Mouse (Mus musculus): Measurements from ENCODE around the gene Cfl1.

Cfl1 gene

DNA sequence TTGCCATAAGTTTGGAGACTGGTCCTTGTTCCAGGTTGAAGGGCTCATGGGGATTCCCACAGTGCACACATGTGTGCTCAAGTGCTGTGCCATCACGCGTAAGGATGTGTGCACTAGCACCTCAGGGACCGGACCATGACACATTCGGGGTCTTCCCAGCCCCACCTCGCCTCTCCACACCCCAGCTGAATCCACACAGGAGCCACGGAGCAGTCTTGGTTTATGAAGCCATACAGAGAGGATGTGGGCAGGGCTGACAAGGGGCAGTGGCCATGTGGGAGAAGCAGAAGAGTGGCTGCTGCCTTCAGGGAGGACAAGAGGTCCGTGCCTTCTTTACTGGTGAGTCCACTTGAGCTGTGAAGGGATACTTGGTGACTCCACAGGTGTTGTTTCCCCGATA, 25.2 kb upstream of the Cfl1 start:
- no peak for DNase-seq (ENCODE audit: low read depth, low spot score)

DNA sequence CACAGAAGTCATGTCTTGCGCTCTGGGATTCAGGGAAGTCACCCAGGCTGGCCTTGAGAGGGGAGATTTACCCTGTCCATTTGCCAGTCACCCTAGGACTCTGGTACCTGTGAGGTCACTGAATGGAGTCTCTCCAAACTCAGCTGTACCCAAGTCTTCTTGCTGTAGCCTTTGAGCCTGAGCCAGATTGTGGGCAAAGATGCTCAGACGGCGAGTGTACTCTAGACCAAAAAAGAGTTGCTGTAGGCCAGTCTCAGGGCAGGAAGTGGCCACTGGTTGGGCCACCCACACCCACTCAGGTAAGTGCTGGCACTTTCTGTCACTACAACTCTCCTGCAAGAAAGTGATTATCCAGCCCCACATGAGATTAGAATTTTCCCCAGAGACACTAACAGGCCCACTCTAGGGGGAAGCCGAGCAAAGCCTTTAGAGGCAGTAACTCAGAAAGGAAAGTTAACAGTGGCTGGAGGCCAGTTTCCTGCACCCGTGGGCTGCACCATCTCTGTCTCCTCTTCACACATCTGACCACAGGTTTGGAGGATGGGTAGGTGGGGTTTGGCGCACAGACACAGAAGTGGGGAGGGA, 23.2 kb upstream of the Cfl1 start:
- no peak for DNase-seq (ENCODE audit: low read depth, low spot score)

DNA sequence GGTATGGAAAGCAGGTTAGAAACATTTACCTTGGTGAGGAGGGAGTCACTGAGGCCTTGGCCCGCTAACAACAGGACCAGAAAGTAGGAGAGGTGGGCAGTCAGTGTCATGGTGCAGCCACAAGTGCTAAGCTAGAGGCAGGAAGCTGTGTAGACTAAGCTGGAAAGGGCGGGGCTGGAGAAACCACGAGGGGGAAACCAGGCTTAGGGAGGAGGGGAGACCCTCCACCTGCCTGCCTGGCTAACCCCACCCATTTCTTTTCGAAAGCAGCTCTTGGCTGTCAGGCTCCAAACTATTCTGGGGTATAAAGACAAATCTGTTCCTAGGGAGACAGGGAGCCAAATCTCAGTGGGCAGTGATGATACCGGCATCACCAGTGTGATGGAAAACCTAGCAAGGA, 21.9 kb upstream of the Cfl1 start, which contains the start of gene Ctsw:
Gene Ctsw (minus strand): TSS at position 134 of the 400 bp plus-strand sequence.
- DNase-seq (ENCODE audit: low read depth, low spot score) = no peak

DNA sequence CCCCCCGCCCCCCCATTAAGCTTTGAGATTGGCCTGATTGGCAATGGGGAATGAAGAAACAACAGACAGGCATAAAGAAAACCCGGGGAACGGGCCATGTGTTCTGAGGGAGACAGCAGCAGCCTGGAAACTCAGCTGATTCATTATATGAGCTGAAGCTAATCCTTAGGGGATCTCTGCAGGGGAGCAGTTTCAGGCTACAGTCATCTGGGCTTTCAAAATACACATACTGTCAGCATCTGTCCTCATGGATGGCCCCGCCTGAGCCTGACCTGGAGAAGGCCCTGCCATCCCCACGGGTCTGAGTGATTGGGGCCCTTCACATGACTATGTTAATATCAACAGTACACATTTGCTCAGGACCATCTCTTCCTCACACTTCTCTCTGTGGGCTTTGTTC, 18.4 kb upstream of the Cfl1 start:
- DNase-seq (ENCODE audit: low read depth, low spot score) = no peak

DNA sequence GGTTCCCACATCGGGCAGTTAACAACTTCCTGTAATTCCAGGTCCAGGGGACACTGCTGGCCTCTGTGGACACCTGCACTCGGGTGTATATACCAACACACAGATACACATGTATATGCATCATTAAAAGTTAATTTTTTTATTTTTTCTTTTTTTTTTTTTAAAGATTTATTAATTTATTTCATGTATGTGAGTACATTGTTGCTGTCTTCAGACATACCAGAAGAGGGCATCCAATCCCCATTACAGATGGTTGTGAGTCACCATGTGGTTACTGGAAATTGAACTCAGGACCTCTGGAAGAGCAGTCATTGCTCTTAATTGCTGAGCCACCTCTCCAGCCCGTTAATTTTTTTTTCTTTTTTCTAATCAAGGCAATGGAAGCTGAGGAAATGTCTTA, 17.4 kb upstream of the Cfl1 start:
- no peak for DNase-seq (ENCODE audit: low read depth, low spot score)

DNA sequence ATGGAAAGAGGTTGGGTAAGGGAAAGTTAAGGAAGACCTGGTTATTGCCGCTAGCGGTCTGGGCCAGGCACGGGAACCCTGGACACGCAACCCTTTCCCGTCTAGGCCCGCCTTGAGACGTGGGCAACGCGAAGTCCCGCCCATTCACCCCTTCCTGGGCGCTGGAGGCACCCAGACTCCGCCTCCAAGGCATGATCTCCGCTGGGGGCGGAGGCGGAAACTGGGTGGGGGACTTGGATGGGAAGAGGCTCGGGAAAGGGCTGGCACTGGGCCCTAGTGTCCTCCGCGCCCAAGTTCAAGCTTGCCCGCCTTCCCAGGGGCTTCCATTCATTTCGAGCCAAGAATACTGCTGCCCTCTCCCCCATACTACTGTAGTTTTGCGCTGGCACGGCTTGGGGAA, 16.5 kb upstream of the Cfl1 start, which contains the start of gene Efemp2:
Gene Efemp2 (plus strand): TSS at position 235 of the 400 bp plus-strand sequence.
- DNase-seq (ENCODE audit: low read depth, low spot score) = no peak

DNA sequence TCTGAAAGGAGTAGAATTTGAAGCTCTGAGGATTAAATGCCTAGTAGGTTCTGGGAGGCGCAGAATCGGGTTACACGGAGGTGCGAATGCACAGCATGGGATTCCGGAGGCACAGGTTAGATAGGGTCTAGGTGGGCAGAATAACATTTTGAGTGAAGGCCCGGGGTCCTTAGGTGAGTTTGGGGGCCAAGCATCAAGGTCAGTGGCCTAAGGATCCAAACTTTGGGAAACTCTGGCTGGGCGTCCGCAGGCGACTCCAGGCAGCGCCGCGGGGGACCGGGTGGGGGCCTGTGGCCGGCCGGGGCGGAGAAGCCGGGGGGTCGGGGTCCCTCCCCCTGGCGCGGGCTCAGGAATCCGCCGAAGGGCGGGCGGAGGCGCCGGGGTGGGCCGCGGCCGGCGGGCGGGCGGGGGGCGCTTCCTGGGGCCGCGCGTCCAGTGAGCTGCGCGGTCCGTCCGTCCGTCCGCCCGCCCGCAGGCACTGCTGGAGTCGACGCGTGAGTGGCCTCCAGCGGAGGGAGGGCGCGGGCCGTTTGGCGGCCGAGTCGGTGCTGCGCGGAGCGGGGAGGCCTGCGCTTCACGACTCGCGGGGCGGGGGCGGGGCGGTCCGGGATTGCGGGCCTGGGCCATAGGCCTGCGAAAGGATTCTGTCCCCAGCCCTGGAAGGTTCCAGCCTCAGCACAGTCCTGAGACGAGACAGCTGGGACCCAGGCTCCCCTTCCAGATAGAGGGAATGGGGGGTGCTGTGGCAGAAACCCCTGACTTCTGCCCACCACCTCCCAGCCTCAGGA, 15.8 kb upstream of the Cfl1 start:
- no peak for DNase-seq (ENCODE audit: low read depth, low spot score)

DNA sequence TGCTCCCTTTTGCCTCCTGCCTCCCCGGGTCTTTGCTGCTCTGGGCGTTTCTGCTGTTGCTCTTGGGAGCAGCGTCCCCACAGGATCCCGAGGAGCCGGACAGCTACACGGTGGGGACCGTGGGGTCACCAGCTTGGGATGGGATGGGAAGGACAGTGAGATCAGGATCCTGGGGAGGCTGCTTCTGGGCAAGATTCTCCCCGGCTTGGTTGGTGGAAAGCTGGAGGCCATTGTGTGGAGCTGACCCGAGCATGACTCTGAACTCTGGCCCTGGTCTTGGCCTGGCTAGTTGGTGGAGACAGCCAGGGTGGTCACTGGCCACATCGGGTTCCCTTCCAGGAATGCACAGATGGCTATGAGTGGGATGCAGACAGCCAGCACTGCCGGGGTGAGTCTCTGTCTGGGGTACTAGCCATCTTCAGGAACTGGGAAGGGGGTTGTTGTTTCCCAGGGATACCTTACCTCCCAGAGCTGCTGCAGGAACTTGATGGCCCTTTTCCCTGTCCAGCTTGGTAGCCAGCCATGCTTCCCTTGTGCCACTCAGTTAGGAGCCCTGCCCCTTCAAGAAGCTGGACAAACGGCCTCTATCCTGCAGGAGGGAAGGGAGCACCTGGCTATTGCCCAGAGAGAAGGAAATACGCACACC, 15.1 kb upstream of the Cfl1 start:
- DNase-seq (ENCODE audit: low read depth, low spot score) = no peak

DNA sequence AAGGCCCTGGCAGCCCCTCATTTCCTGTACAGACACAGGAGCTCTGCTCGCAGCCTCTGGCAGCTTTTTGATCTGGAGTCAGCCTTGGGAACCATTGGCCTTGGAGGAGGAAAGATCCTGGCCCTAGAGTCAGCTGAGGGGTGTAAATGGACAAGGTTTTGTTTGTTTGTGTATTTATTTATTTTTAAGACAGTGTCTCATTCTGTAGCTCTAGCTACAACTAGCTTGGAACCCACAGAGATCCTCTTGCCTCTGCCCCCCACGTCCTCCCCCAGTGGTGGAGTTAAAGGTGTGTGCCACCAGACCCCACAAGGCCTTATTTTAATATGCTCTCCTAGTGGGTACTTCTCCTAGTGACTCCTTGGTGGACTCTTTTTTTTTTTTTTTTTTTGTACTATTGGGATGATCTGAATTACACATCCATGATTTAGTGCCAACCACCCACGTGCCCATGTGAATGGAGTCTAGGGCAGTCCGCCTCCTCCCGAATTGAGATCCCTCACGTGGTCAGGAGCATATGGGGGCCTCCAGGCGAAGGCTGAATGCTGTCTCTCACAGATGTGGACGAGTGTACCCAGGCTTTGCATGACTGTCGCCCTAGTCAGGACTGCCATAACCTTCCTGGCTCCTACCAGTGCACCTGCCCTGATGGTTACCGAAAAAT, 13.1 kb upstream of the Cfl1 start:
- no peak for DNase-seq (ENCODE audit: low read depth, low spot score)

DNA sequence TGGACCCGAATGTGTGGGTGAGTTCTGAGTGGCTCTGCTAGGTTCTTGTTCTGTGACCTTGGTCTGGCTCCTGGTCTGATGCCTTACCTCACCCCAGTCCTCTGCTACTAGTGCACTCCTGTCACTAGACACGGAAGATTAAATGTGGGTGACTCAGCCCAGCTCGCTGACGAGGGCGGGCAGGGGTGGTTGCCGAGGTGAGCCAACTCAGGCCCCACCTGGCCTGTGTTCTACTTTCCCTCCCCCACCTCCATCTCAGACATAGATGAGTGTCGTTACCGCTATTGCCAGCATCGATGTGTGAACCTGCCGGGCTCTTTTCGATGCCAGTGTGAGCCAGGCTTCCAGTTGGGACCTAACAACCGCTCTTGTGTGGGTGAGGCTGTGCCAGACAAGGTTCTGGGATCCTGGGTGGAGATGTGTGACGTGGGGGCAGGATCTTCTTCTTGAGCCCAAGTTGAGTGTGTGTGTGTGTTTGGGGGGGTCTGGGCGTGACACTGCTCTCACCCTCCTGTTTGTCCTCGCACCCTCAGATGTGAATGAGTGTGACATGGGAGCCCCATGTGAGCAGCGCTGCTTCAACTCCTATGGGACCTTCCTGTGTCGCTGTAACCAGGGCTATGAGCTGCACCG, 12.5 kb upstream of the Cfl1 start:
- no peak for DNase-seq (ENCODE audit: low read depth, low spot score)

DNA sequence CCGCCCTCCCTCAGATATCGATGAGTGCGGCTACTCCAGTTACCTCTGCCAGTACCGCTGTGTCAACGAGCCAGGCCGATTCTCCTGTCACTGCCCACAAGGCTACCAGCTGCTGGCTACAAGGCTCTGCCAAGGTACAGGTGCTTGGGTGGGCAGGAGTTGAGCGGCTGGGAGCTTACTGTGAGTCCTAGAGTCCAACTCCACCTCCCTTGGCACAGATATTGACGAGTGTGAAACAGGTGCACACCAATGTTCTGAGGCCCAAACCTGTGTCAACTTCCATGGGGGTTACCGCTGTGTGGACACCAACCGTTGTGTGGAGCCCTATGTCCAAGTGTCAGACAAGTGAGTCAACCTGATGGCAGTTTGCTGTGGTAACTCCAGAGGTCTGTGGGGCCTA, 10.2 kb upstream of the Cfl1 start:
- DNase-seq (ENCODE audit: low read depth, low spot score) = no peak

DNA sequence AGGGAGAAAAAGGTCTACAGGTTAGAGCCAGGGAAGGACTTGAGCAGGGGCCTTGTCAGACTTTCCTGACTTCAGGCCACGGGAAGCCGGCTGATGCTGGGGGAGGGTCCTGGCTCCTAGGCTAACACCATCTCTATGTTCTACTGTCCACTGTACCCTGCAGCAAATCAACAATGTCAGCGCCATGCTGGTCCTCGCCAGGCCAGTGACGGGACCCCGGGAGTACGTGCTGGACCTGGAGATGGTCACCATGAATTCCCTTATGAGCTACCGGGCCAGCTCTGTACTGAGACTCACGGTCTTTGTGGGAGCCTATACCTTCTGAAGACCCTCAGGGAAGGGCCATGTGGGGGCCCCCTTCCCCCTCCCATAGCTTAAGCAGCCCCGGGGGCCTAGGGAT, 8.9 kb upstream of the Cfl1 start:
- no peak for DNase-seq (ENCODE audit: low read depth, low spot score)

DNA sequence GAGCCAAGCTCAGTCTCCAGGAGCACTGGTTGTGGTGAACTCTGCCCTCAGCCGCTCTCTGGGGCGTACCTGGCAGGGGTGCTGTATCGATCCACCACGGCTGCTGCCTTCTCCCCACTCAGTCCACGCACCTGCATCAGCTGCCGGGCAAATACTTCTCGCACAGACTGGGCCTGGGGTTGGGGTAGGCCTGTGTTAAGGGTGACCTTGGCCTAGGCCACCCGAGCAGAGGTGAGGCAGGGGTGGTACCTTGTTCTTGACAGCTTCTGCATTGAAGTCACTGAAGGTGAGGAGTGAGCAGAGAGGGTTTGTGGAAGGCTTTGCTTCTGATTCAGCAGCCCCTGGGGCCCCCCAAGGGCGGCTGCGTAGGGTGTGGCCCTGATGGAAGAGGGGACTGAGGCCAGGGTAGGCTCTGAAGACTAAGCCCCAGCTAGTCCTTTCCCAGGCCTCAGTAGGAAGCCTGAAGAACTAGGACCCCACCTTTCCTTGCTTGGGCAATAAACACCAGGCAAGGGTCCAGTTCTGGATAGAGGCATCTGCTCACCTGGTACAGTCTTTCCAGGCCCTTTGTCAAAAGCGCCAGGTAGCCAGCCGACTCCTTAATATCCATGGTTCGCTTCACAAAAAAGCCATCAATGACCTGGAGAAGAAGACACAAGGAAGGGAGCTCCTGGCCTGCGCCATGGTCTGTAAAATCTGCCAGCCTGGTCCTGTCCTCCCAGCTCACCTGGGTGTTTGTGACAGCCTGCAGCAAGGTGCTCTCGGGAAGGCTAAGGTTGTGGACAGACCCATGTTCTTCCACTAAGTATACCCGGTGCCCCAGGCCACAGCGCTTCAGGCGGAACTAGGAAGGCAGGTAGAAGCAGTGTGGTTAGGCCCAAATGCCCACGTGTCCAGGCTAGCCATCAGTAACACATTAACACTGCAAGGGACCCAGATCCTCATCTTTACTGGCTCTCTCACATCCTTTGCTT, 6.6 kb upstream of the Cfl1 start:
- DNase-seq (ENCODE audit: low read depth, low spot score) = no peak

DNA sequence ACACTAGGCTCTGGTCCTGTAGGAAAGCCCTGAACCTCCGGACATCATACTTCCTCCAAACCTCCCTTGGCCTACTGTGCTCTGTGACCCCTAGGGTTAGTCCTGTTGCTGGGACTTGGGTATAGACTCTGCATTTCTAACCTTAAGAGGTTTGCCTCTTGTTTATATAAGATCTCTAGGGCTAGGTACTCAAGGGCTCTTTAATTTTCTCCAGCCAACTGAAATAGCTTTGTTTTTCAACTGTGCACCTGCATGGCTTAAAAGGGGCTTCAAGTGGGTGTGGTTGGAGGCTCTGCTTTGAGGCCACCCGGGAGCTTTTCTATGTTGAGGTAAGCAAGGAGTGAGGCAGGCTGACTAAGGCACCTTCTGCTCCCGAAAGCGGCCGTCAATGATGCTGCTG, 5.8 kb upstream of the Cfl1 start:
- no peak for DNase-seq (ENCODE audit: low read depth, low spot score)

DNA sequence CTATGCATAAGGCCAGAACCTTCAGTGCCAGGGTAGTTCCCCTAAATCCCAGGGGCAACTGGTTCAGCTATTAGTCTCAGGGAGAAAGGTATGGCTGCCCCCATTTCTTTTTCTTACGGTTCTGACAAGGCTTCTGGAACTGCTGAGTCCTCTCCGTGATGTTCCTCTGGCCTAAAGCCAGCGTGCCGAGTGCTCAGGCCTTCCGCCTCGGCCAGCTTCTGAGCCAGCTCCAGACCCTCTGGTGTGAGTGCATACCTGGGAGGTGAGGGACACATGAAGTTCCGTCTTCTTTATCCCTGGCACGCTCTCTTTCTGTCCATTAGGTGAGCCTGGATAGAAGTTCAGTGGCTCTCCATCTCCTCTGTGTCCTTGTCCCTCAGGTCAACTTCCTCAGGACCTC, 4.9 kb upstream of the Cfl1 start:
- DNase-seq (ENCODE audit: low read depth, low spot score) = no peak

DNA sequence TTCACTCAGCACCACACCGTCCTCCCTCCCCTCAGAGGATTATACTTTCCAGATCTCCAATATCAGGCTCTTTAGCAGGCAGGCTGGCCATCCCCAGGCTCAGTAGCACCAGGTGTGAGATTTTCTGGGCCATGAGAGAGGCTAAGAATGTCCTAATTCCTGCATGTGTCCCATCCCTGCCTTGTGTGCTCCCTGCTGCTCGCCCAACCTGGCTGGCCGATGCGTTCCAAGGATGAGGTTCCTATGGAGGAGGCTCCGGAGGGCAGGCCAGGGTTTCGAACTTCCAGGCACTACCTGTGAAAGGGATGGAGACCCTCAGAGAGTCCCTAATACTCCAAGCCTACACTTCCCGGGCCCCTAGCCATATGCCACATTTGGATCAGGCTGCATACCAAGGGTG, 4.4 kb upstream of the Cfl1 start:
- DNase-seq (ENCODE audit: low read depth, low spot score) = no peak

DNA sequence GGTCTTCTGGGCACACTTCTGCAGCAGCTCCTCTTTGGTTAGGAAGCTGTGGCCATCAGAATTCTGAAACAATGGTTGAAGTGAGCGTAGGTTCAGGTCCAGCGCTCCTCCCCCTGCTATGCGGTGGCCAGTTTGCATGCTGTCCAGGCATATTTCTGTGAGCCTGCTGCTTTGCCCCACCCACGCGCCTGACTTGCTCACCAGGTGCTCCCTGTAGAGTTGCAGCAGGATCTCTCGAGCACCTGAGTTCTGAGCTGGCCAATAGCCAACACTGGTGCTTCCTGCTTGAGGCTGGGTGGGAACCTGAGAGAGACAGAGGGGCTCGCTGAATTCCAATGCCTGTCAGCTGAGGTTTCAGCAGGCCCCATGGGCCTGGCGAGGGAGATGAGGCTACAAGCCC, 4.0 kb upstream of the Cfl1 start:
- DNase-seq (ENCODE audit: low read depth, low spot score) = no peak

DNA sequence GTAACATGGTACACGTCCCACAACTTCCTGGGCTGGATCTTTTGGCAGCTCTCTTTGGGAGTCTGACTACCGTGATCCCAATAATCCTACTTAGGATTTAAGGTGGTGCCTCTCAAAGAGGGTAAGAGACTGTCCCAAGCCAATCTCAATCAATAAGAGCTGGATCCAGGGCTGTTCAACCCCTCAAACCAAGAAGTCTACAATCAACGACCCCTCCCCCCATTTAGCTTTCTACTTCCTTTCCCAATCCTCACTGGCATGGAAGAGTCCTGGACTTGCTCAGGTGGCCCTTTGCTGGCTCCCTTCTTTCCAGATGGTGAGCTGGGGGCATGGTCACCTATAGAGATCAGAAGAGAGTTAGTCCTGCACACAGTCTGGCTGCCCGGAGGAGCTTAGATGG, 3.5 kb upstream of the Cfl1 start:
- DNase-seq (ENCODE audit: low read depth, low spot score) = no peak

DNA sequence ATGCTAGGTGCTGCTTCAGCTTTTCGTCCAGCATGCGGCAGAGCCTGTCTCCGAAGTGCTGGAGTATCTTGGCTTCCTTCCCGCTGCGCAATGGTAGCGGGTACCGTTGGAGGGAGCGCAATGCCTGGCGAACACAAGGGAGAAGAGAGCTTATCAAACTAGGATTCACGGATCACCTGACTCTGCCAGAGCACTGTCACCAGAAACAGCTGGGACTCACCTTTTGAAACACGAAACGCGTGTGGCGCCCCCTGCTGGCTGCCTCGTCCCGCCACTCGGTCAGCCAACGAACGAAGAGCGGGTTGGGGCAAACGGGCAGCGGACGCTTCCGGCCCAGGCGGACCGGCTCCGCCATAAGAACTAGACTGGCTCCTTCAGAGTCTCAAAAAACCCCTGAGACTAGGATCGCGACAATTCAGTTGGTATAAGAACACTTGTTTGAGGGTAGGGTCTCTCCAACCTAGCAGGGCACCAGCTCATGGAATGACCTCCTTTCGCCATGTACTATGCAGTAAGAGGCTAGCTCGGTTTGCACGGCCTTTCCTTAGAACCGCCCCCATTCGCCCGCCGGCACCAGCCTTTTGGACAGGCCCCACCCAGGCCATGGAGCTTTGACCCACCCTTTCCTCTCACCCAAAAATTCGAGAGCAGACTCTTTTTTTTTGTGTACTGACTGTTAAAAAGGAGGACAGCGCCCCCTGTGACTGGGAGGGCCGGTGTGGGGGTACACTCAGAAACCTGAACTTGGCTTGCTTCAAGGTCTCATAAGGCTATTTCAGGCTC, 2.3 kb upstream of the Cfl1 start, which contains the start of gene Mus81:
Gene Mus81 (minus strand): TSS at position 635 of the 783 bp plus-strand sequence.
- DNase-seq (ENCODE audit: low read depth, low spot score) = peak; percentile 75
